Mouse (Mus musculus) midbrain, embryonic 11.5 days (tissue): ENCODE measurements at regions not wholly inside any gene's neighbourhood (a gene's known extent, or its start where the extent isn't known, plus 50 kb on each side); places are given as distances from the start of the nearest gene placed in this dataset. TPM values are rescaled to one million over a fixed set of nuclear protein-coding genes. Genes with fewer than 3 reads are reported as not detected.

Source experiments
- ATAC-seq: fragments of 200-750 bp; cut with Nextera tagmentation; 2 replicates; pipeline ENCODE4 v1.8.0; 2017; ENCODE audit warnings: moderate TSS enrichment, moderate library complexity; ENCODE audit not compliant: low FRiP score
- DNase-seq: peaks from one replicate; pipeline ENCODE4 v3.0.0; 2015; ENCODE audit warnings: low spot score; ENCODE audit errors: missing footprints
- H3K27ac ChIP-seq: fragments of 300-500 bp; sonication (generic); 2 replicates; pipeline ENCODE4 v1.5.1; 2014; ENCODE audit warnings: low read depth, low read length
- H3K27me3 ChIP-seq: fragments of 300-500 bp; sonication (generic); 2 replicates; pipeline ENCODE4 v1.6.1; 2014; ENCODE audit warnings: mild to moderate bottlenecking, low read length, moderate library complexity, mixed read lengths; ENCODE audit not compliant: control insufficient read depth, insufficient read depth
- H3K36me3 ChIP-seq: fragments of 300-500 bp; sonication (generic); 2 replicates; pipeline ENCODE4 v1.6.1; 2014; ENCODE audit warnings: mild to moderate bottlenecking, low read length, moderate library complexity, mixed read lengths; ENCODE audit not compliant: control insufficient read depth, insufficient read depth
- H3K4me1 ChIP-seq: fragments of 300-500 bp; sonication (generic); 2 replicates; pipeline ENCODE4 v1.6.1; 2014; ENCODE audit warnings: low read length; ENCODE audit not compliant: control insufficient read depth, insufficient read depth
- H3K4me2 ChIP-seq: fragments of 300-500 bp; sonication (generic); 2 replicates; pipeline ENCODE4 v1.6.1; 2014; ENCODE audit warnings: mild to moderate bottlenecking, moderate library complexity
- H3K4me3 ChIP-seq: fragments of 300-500 bp; sonication (generic); 2 replicates; pipeline ENCODE4 v1.5.1; 2014; ENCODE audit warnings: low read depth, low read length
- H3K9ac ChIP-seq: fragments of 300-500 bp; sonication (generic); 2 replicates; pipeline ENCODE4 v1.6.1; 2014; ENCODE audit warnings: low read length
- H3K9me3 ChIP-seq: fragments of 300-500 bp; sonication (generic); 2 replicates; pipeline ENCODE4 v1.6.1; 2016; ENCODE audit warnings: low read length; ENCODE audit not compliant: control insufficient read depth
- WGBS: fragments of 180-500 bp; shearing (Covaris S2); extraction: QIAGEN DNeasy Blood & Tissue Kit; methylation state at CpG from one replicate; pipeline ENCODE4 v1.1.7; 2014; 5-methylcytosine and 5-hydroxymethylcytosine counted together
- microRNA-seq: library from miRNA; unstranded; fragments of <30 nt; microRNA quantifications from one replicate; pipeline ENCODE4, GENCODE M21; 2017

- no peaks in the 10 kb centered on the region for H3K4me1 ChIP-seq
- H3K36me3 ChIP-seq = no peaks in the 10 kb centered on the region
- no peak overlapping the region for H3K4me2 ChIP-seq
- no peak overlapping the region for H3K27ac ChIP-seq
- no peak overlapping the region for H3K9ac ChIP-seq
- H3K9me3 ChIP-seq = no peaks in the 10 kb centered on the region
- no peak overlapping the region for H3K4me3 ChIP-seq
- no peaks in the 10 kb centered on the region for H3K27me3 ChIP-seq
- DNase-seq (no peak), ATAC-seq (no peak)
- WGBS = 66% methylated on average over 2 of the region's 2 CpGs
These were observed 135.9 kb upstream of the Cr2 start for GRCm38 (mm10) chr1:195312426-195312825.

GRCm38 (mm10) chr1:195285076-195285475 lies 108.6 kb upstream of the Cr2 start:
- H3K36me3 ChIP-seq = no peaks in the 10 kb centered on the region
- no peak overlapping the region for H3K27ac ChIP-seq
- WGBS = 82% methylated on average over 2 of the region's 2 CpGs
- no peaks in the 10 kb centered on the region for H3K9me3 ChIP-seq
- H3K9ac ChIP-seq = no peak overlapping the region
- no peak for DNase-seq
- H3K4me3 ChIP-seq = no peak overlapping the region
- no peak for ATAC-seq
- H3K4me1 ChIP-seq = no peaks in the 10 kb centered on the region
- H3K27me3 ChIP-seq = no peaks in the 10 kb centered on the region
- no peak overlapping the region for H3K4me2 ChIP-seq

- H3K4me1 ChIP-seq = no peaks in the 10 kb centered on the region
- no peak overlapping the region for H3K27ac ChIP-seq
- H3K36me3 ChIP-seq = no peaks in the 10 kb centered on the region
- ATAC-seq (no peak), DNase-seq (peak; percentile 100)
- WGBS = 4% methylated on average over 30 of the region's 30 CpGs
- H3K4me2 ChIP-seq = no peak overlapping the region
- no peak overlapping the region for H3K9ac ChIP-seq
- no peaks in the 10 kb centered on the region for H3K9me3 ChIP-seq
- H3K27me3 ChIP-seq = no peaks in the 10 kb centered on the region
- H3K4me3 ChIP-seq = no peak overlapping the region
These were observed 65.0 kb upstream of the Cr2 start for GRCm38 (mm10) chr1:195241496-195241895.

GRCm38 (mm10) chr1:195232658-195233057 lies 56.1 kb upstream of the Cr2 start:
- Histone ChIP-seq H3K9ac (no peak overlapping the region), H3K27me3 (no peaks in the 10 kb centered on the region), H3K4me2 (no peak overlapping the region), H3K9me3 (no peaks in the 10 kb centered on the region), H3K27ac (no peak overlapping the region), H3K36me3 (no peaks in the 10 kb centered on the region), H3K4me1 (no peaks in the 10 kb centered on the region), H3K4me3 (no peak overlapping the region)
- ATAC-seq (peak; percentile 84), DNase-seq (peak; percentile 92)

GRCm38 (mm10) chr1:195227007-195227406 lies 50.5 kb upstream of the Cr2 start:
- ATAC-seq (no peak), DNase-seq (no peak)
- WGBS = 90% methylated on average over 2 of the region's 2 CpGs

More at GRCm38 (mm10) chr1:195227007-195227406, 50.5 kb upstream of the Cr2 start:
- Histone ChIP-seq H3K4me2 (no peak overlapping the region), H3K36me3 (no peaks in the 10 kb centered on the region), H3K9me3 (no peaks in the 10 kb centered on the region), H3K9ac (no peak overlapping the region), H3K4me3 (no peak overlapping the region), H3K27me3 (no peaks in the 10 kb centered on the region), H3K27ac (no peak overlapping the region), H3K4me1 (no peaks in the 10 kb centered on the region)

Small RNAs in the stretch of these regions (microRNA-seq; reads per million reads assigned to microRNA genes)
- gene Gm24802 = not detected
